Mouse (Mus musculus) forebrain, embryonic 13.5 days (tissue): ENCODE measurements around the gene Olfr645. TPM values are rescaled to one million over a fixed set of nuclear protein-coding genes. Genes with fewer than 3 reads are reported as not detected.

ENCODE experiments used
- polyA plus RNA-seq: library from polyadenylated mRNA; unstranded; fragments of >200 nt; fragmentation: Nextera tagmentation; extraction: Ambion mirVana; gene quantifications from 2 replicates; pipeline ENCODE4 v1.2.1, GENCODE M21; 2015

Olfr645 gene
- polyA plus RNA-seq, 1 experiment from 2014 or later = not detected

Other genes with a start within 250 kb of the Olfr645 start
- not detected in 2 replicates for gene Hbb-bh2, start 244.9 kb downstream of the Olfr645 start, polyA plus RNA-seq
- 32.1 and 81.1 TPM in 2 replicates for gene Hbb-bh1, start 242.3 kb downstream of the Olfr645 start, polyA plus RNA-seq
- 3,762 and 4,630 TPM in 2 replicates for gene Hbb-y, start 232.2 kb downstream of the Olfr645 start, polyA plus RNA-seq
- gene Olfr66, start 199.2 kb downstream of the Olfr645 start, polyA plus RNA-seq = not detected in 2 replicates
- not detected in 2 replicates for gene Olfr64, start 191.0 kb downstream of the Olfr645 start, polyA plus RNA-seq
- gene Olfr65, start 182.0 kb downstream of the Olfr645 start, polyA plus RNA-seq = not detected in 2 replicates
- not detected in 2 replicates for gene Olfr631, start 156.6 kb downstream of the Olfr645 start, polyA plus RNA-seq
- gene Olfr632, start 151.1 kb downstream of the Olfr645 start, polyA plus RNA-seq = not detected in 2 replicates
- gene Olfr633, start 141.0 kb downstream of the Olfr645 start, polyA plus RNA-seq = not detected in 2 replicates
- gene Olfr635, start 114.3 kb downstream of the Olfr645 start, polyA plus RNA-seq = not detected in 2 replicates
- gene Olfr638, start 86.7 kb downstream of the Olfr645 start, polyA plus RNA-seq = not detected in 2 replicates
- gene Olfr639, start 68.2 kb downstream of the Olfr645 start, polyA plus RNA-seq = 0.04 TPM in 1 of 2 replicates, not detected in the other
- gene Olfr640, start 59.9 kb downstream of the Olfr645 start, polyA plus RNA-seq = not detected in 2 replicates
- not detected in 2 replicates for gene Olfr641, start 50.0 kb downstream of the Olfr645 start, polyA plus RNA-seq
- gene Olfr642, start 32.8 kb downstream of the Olfr645 start, polyA plus RNA-seq = not detected in 2 replicates
- gene 4930516K23Rik, start 24.0 kb downstream of the Olfr645 start, polyA plus RNA-seq = not detected in 2 replicates
- gene Olfr644, start 13.6 kb downstream of the Olfr645 start, polyA plus RNA-seq = not detected in 2 replicates
- not detected in 2 replicates for gene Olfr646, start 19.4 kb upstream of the Olfr645 start, polyA plus RNA-seq
- gene Ubqln5, start 44.4 kb upstream of the Olfr645 start, polyA plus RNA-seq = not detected in 2 replicates
- not detected in 2 replicates for gene Olfr643, start 51.9 kb upstream of the Olfr645 start, polyA plus RNA-seq
- gene Ubqln3, start 57.8 kb upstream of the Olfr645 start, polyA plus RNA-seq = not detected in 2 replicates
- gene Ubqlnl, start 65.1 kb upstream of the Olfr645 start, polyA plus RNA-seq = not detected in 2 replicates
- not detected in 2 replicates for gene Olfm5, start 79.4 kb upstream of the Olfr645 start, polyA plus RNA-seq
- gene Olfr648, start 97.9 kb upstream of the Olfr645 start, polyA plus RNA-seq = 0.23 and 0.45 TPM in 2 replicates
- not detected in 2 replicates for gene Olfr649, start 110.5 kb upstream of the Olfr645 start, polyA plus RNA-seq
- 0.30 and 0.33 TPM in 2 replicates for gene Trim6, start 133.3 kb upstream of the Olfr645 start, polyA plus RNA-seq
- gene Trim34a, start 159.0 kb upstream of the Olfr645 start, polyA plus RNA-seq = 0.42 and 0.43 TPM in 2 replicates
- gene Trim5, start 202.6 kb upstream of the Olfr645 start, polyA plus RNA-seq = 0.17 TPM in 1 of 2 replicates, not detected in the other
- 1.1 and 1.2 TPM in 2 replicates for gene Trim12a, start 230.0 kb upstream of the Olfr645 start, polyA plus RNA-seq
- gene Trim34b, start 244.0 kb upstream of the Olfr645 start, polyA plus RNA-seq = not detected in 2 replicates